Mouse (Mus musculus): ENCODE measurements around the gene 4930555G01Rik. TPM values are rescaled to one million over a fixed set of nuclear protein-coding genes. Genes with fewer than 3 reads are reported as not detected.

4930555G01Rik gene
- not detected for polyA plus RNA-seq (2017; shearing (Covaris generic))

DNA sequence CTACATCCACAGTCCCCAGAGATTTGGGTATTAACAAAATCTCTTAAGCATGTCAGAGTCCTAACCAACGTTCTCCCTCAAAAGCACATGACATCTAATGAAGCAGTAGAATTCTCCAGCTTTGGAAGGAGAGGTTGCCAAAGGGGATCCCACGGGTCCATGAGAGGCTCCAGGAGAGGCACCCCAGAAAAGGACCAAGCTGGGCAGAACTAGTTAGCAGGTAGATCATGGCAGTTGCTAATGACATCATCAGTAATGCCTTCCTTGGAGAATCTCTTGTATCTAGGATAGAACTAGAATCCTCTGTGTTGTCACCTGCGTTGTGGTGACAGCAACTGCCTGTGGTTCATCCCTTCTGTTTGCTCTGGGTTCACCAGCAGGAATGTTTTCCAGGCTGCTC, at the start of gene 4930555G01Rik:
Gene 4930555G01Rik (plus strand): TSS at position 301 of the 400 bp plus-strand sequence.

DNA sequence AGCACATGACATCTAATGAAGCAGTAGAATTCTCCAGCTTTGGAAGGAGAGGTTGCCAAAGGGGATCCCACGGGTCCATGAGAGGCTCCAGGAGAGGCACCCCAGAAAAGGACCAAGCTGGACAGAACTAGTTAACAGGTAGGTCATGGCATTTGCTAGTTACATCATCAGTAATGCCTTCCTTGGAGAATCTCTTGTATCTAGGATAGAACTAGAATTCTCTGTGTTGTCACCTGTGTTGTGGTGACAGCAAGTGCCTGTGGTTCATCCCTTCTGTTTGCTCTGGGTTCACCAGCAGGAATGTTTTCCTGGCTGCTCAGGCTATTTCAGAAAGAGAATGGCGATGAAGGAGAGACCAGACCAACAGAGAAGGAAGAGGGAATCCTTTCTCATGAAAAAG, 34.8 kb upstream of the 4930555G01Rik start, which contains the start of gene Gm3298:
Gene Gm3298 (plus strand): TSS at position 301 of the 400 bp plus-strand sequence.

DNA sequence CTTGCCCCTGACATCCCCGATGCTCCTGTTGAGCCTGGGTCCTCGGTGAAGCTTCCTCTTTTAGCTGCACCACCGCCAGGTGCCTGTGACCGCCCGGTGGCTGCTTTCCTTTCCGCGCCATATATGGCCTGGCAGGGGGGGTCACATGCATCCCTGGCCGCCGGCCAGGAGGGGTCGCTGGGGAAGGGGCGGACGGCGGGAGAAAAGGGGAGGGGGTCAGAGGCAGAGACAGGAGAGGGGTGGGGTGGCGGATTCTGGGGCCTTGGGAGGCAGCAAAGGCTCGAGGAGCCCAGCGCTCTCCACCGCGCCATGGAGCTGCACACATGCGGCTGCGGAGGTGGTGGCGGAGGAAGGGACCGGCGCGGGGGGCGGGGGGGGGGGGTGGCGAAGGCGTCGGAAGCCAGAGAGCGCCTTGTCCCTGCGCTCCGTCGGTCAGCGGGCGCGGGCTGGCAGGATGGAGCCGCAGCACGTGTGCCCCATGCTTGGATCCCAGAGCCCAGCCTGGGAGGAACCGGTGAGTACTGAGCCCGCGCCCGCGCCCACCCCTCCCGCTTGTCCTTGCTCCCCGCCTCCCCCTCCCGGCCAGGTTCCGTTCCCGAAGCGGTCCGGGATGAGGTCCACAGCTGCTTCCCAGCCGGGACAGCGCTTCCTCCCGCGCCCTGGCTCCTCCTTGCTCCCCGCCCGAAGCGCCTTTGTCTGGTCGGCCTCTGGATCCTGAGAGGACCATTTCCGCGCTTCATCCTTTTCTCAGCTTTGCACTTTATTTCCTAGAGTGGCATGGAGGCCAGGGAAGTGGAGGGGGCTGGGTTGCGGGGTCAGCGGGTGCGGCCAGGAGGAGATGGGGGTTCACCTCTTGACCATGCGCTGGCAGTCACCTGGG, 20.4 kb downstream of the 4930555G01Rik start, which contains the start of gene Gm8281:
Gene Gm8281 (plus strand): TSS at position 430 of the 880 bp plus-strand sequence.

Other genes with a start within 250 kb of the 4930555G01Rik start
- not detected for gene Gm3269, start 212.5 kb upstream of the 4930555G01Rik start, polyA plus RNA-seq (2017; shearing (Covaris generic))
- not detected for gene Gm3264, start 195.1 kb upstream of the 4930555G01Rik start, polyA plus RNA-seq (2017; shearing (Covaris generic))
- not detected for gene Gm3278, start 158.2 kb upstream of the 4930555G01Rik start, polyA plus RNA-seq (2017; shearing (Covaris generic))
- gene Gm8297, start 66.7 kb upstream of the 4930555G01Rik start, polyA plus RNA-seq (2017; shearing (Covaris generic)): not detected
- gene Gm3298, start 34.7 kb upstream of the 4930555G01Rik start, polyA plus RNA-seq (2017; shearing (Covaris generic)): not detected
- gene Gm8281, start 20.4 kb downstream of the 4930555G01Rik start, polyA plus RNA-seq (2017; shearing (Covaris generic)): not detected
- not detected for gene Gm8279, start 80.9 kb downstream of the 4930555G01Rik start, polyA plus RNA-seq (2017; shearing (Covaris generic))
- not detected for gene Gm3317, start 113.9 kb downstream of the 4930555G01Rik start, polyA plus RNA-seq (2017; shearing (Covaris generic))
- not detected for gene Gm8271, start 135.2 kb downstream of the 4930555G01Rik start, polyA plus RNA-seq (2017; shearing (Covaris generic))
- gene Gm3526, start 210.0 kb downstream of the 4930555G01Rik start, polyA plus RNA-seq (2017; shearing (Covaris generic)): not detected